Mouse (Mus musculus) adrenal gland, postnatal 14 days (tissue): Measurements from ENCODE around the gene Fgfr2. TPM values are rescaled to one million over a fixed set of nuclear protein-coding genes. Genes with fewer than 3 reads are reported as not detected.
"Not testable (repeated sequence)": the region's sequence is repeated elsewhere in the genome, so short reads cannot be mapped to it uniquely, and the experiment has no call there.

Source experiments
- DNase-seq: peaks from one replicate; pipeline ENCODE4 v3.0.0; 2021; ENCODE audit warnings: mixed read lengths
- total RNA-seq: library from RNA; stranded (reverse); gene quantifications from 2 replicates; pipeline ENCODE4 v1.2.3, GENCODE M21; 2021

The Fgfr2 gene
- total RNA-seq, 1 experiment from 2014 or later, result 227 TPM

DNA sequence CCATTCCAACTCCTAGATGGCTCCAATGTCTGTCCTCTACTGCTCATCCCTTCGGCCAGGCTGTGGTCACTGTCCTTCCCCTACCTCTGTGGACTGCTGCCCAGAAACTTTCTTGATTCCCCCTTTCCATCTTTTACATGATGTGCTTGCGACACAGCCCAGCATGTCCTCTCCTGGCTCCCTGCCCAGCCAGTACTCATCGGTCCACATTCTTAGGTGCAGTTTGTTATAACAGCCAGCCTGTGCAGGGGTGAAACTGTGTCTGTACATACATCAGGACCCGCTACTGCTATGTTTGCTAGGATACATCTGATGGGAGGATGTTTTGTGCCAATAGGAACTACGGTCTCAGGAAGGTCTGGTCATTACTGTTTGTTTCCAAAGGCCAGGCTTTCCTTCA is 2949.2 kb downstream of the Fgfr2 start:
- peak; percentile 83 for DNase-seq

DNA sequence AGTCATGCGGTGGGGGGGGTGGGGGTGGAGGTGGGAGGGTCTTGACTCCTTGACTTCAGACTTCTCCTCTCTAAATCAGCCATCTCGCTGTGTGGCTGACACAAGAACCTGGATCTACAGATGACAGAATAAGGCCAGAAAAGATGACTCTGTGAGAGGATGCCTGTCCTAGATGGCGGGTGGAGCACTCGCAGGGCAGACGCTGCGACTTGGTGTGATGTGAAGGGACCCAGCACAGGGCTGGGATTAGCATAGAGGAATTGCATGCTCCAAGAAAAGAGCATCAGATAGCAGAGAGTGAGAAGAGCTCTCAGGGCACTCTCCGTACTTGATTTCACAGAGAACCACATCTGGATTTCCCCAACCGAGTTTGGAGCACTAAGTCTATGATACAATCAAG is 2953.0 kb downstream of the Fgfr2 start:
- no peak for DNase-seq

DNA sequence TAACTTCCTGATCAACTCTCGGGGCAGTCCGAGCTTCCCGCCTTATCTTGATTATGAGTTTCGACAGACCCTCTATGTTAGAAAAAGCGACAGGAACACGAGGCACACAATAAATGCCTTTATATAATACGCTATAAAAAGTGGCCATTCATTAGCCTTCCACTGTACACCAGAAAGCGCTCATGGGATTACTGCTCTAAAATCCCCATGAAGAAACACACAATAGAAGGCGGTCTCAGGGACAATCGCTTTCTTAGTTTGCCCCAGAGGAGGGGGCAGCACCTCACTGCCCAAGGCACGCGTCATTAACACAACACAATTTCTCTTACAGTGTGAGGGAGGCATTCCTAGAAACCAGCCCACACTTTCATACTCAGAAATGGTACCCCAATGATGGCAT is 2954.9 kb downstream of the Fgfr2 start:
- no peak for DNase-seq

DNA sequence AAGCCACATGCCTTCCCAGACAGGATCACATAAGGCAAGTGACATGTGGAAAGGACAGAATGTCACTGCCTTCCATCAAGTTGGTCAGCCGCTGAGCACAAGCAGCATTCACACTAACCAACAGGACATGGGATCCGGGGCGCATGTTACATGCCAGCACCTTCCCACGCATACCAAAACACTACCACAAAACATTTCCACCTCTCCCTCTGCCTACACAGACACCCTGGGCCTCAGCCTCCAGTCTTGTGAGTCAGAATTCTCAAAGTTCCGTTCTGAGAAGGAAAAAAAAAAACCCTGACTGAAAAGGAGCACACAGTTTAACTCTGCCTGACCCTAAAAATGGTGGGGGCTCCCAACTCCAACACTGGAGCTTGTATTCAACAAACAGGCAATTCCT is 2955.9 kb downstream of the Fgfr2 start:
- no peak for DNase-seq

DNA sequence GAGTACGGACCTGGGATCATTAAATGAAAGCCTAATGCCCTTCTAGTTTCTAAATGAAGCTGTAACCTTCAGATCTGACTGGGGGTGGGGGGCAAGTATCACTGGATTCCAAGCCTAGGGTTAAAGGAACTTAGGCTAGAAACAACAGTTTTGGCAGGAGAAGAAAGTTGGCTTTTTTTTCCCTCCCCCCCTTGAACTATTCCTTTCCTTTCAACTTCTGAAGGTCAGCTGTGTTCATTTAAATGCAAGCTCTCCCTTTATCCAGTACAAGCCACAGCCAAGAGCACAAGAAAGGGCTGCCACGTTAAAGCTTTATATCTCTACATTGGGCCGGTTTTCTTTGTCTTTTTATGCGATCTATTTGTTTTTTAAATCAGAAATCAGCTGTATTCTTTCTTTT is 2957.0 kb downstream of the Fgfr2 start:
- peak; percentile 26 for DNase-seq

DNA sequence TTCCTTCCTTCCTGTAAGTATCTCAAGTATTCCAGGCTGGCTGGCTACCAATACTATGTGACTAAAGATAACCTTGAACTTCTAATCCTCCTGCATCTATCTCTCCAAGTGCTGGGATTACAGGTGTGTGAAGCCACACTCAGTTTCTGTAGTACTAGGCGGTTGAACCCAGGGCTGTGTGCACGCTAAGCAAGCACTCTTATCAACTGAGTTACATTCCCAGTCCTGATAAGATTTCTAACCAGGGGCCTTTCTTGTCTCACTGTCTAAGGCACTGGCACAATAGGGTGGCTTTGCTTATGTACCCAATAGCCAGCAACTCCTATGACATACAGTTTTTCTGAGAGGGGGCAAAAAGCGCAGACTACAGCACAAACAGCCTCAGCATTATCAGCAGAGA is 2957.7 kb downstream of the Fgfr2 start:
- DNase-seq, result no peak

DNA sequence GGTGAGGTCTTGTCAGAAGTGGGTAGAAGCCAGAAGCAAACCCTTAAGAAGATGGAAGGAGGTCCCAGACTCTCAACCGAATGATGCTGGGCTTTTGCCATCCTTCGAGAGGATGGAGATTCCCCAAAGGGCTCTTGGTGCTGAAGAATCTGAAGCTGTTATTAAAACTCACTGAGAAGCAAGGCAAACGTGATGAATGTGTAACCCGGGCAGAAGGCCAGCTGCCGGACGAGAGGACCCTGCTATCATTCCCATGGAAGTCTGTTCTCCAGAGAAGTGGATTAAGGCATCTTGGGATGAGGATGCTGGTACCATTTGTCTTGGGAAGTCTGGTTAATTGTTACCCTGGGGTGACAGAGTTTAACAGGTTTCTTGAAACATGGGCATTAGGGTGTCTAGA is 2960.4 kb downstream of the Fgfr2 start:
- peak; percentile 22 for DNase-seq

DNA sequence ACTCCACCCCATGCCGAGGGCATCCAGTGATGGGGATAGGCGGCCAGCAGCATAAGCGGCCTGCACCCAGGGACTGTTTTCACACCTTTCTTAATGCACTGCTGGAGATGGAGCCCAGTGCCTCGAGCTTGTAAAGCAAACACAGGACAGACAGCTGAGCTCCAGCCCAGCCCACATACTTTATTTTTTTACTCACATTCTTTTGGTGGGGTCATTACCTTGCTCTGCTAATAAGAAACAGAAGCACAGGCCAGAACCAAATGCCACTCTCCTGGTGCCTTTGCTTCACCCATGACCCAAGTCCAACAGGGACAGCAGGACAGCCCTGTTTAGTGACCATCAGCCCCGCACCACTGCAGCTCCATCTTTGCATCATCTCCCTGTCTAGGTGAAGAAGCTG is 2961.6 kb downstream of the Fgfr2 start:
- DNase-seq, result no peak

DNA sequence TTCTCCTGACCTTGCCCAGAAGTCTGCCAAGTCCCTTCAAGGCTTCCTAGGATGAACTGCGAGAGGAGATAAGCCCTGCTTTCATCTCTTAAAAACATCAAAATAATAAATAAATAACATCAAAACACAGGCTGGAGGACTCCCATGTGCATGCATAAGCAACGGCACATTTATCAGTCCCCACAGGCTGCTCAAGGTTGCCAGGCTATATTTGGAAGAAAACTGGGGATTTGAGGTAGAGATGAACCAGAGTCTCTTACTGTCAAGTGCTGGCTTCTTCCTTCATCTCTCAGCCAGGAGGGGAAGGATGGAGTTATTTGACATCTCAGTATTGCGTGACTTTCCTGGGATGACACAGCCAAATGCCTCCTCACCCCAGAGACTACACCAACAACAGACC is 2964.3 kb downstream of the Fgfr2 start:
- DNase-seq, result peak; percentile 53

DNA sequence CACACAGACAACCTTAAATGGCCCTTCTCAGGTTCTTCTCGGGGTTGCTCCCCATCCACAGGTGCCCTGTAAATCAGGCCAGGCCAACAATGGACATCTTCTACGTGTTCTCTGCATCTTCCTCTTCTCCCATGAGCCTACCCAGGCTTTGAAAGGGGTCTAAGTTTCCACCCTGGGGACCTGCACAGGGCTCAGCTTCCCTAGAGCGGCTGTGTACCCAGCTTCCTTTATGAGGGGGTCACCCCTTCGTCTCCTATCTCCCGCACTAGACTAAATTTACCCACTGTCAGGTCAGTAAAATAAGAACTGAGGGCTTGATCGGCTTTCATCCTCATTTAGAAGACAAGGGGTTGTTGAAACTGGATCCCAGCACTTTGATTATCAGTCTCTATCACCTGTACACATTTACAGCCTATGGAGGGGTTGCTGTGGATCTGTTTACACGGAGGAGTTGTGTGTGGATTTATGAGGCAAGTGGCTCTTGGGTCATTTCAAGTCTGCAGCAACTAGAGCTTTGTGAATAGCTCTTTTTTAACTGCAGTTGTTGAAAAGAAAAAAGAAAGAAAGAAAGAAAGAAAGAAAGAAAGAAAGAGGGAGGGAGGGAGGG is 2969.7 kb downstream of the Fgfr2 start:
- DNase-seq, result no peak

DNA sequence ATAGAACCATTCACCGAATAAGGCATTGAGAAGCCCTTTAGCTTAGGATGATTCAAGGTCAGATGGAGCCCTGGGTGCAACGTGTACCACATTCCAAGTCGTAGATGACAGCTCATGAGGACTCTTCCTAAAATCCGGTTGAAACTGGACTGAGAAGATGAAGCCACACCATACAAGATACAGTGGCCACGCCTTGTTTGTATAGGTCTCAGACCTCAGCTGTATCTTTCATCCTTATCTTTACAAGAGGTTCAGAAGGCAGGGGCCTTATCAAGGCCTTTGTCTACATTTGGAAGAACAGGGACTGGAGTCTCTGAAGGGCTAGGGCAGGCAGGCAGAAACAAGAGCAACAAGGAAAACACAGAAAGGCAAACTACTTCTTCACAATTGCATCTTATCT is 2974.2 kb downstream of the Fgfr2 start:
- no peak for DNase-seq

DNA sequence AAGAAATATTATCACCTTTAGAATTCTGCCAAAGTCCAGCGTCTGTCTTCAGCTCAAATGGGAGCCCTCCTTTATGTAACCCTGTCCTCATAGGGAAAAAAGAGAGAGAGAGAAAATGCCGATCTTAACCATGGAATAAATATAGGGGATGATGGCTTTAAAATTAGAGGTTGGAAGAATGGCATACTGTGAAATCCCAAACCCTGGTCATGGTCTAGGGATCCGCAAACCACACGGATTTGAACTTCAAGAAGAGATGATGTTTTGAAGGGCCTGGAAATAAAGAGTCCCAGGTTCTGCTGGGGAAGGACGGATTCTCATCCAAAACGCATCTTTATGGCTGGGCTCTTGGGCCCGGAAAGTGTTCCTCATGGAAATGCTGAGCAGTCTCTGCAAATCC is 2975.9 kb downstream of the Fgfr2 start:
- no peak for DNase-seq

DNA sequence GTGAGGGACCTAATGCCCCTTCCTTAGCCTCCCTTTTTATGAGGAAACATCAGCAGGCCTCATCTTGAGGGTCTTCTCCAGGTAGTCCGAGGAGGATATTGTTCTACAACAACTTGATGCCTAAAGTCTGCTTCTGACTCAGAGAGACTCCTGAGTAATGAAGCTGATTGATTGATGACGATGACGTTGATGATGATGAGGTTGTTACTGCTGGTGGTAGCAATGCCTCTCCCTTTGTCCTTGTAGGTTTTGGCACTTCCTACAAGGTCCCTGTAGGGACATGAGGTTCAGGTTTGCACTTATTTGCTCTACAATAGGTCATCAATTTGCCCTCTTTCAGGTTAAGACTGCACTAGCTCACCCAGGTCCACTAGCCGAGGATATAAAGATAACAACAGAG is 2977.9 kb downstream of the Fgfr2 start:
- peak; percentile 31 for DNase-seq

DNA sequence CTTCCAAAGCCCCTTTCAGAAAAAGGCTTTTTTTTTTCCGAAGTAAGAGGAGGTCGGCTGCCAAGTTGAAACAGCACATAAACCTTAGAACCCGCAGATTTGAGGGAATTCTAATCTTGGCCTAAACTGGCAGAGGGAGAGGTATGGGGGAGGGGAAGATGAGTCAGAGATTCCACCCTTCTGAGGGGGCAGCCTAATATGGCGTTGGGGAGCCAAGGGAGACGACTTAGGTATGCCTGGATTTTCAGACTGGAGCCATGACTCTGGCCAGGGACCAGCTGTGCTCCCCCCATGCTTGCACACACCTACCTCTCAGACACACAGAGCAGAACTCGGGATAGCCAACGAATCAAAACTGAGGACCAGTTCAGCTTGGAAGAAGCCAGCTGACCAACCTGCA is 2979.8 kb downstream of the Fgfr2 start:
- DNase-seq, result no peak

DNA sequence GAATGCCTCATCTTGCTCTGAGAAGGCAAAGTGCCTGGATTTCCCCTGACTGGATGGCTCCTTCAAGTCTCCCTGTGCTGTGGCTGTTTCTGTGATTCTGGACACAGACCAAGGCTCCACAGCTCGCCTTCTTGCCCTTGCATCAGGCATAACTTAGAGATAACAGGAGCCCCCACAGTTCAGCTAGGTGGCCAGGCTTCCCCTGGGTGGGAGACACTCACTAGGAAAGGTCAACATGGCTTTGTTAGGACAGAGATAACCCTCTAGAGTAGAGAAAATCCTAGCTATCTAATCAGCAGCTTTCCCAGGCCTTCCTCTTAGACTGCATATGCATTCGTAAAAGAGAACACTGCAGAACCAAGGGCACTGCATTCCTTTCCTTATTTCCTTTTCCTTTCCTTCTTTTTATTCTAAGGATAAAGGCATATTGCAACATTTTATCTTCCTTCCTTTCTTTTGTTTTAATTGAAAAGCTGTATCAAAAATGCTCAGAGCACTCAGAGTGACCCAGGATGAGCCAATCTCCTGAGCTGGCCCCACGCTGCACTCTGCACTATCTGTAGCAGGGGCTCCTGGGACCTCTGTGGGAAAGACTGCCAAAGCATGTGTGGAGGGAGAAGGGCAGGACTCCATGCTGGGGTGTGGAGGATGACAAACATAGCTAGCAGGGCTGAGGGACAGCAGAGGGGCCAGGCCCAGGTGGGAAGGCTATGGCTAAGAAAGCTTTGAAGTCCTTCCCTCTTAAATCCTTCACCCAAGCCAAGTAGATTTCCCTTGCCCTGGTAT is 2981.9 kb downstream of the Fgfr2 start:
- no peak for DNase-seq

DNA sequence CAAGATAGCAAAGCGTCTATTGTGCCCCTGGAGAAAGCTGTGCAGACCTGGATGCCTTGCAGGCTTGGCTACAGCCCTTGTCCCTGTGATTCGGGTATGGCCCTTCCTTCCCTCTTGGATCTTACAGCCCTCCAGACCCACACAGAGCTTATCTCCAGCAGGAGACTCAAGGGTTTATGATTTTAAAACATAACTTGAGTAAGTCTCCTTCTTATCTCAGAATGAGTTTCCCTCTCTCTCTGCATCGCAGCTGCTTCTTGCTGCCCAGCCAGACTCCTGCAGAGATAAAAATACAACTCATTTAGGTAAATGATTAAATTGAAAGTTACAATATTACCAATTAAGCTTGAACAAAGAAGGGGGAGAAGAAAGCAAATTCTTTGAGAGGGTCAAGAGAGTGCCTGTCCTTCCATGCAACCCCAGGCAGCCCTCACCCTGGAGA is 2988.2 kb downstream of the Fgfr2 start:
- DNase-seq, result no peak

DNA sequence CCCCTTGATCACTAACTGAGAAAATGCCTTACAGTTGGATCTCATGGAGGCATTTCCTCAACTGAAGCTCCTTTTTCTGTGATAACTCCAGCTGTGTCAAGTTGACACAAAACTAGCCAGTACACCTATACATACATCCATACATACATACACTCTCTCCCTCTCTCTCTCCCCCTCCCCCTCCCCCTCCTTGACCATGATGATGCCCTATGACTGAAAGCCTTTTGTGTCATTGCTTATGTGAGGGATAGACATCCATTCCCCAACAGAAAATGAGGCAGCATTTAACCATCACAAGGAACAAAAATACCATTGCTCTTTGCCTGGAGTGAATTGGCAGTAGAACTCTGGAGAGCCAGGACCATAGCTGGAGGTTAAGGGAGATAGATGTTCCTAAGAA is 2988.7 kb downstream of the Fgfr2 start:
- DNase-seq, result not testable (repeated sequence)

DNA sequence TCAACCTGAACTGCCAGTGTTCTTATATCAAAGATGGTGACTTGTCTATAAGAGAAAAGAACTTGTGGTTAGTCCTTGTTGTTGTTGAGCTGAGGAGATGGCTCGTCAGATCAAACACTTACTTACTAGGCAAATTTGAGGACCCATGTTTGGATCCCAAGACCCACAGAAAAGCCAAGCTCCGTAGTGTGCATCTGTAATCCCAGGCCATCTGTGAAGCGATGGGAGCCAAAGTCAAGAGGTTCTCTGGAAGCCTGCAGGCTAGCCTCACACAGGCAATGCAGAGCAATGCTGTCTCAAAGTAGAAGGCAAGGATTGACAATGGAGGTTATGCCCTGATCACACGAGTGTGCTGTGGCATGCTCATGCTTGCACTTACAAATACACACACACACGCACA is 2992.9 kb downstream of the Fgfr2 start:
- DNase-seq, result no peak

DNA sequence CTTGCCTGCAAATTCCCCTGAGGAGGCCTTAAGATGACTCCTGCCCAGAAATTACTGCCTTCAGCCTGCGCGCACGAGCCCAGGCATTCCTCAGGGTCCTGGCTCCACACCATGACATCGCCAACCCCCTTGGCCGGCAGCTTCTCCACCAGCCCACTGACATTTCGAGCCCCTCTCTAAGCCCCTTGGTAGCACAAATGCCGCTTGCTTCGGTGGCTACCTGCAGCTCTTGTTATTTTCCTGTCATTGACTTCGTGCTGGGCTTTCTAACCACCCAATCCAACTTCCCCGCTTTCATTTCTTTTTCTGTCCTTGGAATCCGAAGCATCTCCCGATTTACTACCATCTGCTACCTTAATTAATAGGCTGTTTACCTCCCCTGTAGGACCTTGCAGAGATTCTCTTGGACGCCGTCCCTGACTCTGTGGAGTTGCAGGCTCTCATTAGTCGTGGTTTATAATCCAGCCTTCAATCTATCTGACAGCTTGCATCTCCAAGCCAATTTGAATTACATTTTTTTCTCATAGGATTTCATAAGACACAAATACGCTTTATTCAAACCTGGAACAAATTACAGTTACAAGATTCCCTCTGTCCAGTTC is 2993.7 kb downstream of the Fgfr2 start:
- no peak for DNase-seq

DNA sequence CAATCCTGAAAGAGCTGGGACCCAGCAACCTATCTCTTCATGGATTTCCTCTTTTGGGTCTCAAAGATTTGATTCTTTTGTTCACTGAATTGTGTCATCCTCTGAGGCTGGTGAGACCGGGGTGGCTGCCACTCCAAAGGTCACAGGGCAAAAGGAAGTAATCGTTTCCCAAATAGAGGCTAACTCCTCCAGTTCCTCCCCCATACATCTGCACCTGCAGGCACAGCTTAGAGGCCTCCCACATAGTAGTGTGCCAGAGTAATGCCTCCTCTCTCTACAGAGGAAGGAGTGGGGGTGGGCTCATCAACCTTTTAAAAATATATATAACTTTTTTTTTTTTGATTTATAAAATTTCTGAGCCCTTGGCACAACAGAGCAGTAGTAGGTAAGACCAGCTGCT is 3001.6 kb downstream of the Fgfr2 start:
- DNase-seq, result no peak

DNA sequence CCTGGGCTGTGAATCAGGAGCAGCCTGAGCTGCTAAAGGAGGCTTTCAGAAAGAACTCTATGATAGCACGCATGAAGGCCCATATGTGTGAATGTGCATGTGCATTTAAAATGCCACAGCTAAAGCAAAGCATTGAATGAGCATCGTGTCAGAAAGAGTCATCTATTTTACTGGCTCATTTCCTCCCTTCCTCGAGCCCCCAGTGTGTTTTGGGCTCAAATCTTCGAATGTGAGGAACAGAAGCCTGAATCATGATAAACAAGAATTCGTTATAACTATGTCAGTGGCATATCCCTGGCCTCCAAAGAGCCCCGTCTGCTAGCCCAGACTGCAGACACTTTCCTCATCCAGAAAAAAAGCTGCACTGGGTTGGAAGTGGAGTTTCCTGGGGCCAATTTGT is 3003.7 kb downstream of the Fgfr2 start:
- DNase-seq, result no peak

DNA sequence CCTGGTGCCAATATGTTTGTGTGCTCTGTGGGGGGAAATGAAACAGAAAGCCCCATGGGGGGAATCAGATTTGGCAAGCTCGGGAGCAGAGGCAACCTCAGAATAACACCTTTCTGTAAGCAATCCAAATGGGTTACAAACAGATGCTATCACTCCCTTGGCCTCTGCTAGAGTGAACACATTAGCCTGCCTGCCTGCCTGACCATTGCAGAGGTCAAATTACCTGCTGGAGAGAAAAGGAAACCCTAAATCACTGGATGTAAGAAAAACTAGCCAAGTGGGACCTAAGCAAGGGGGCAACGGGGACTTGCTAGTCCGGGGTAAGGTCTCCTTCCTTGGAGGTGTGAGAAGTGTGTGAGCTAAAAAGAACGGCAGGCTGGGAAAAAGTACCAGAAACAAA is 3004.4 kb downstream of the Fgfr2 start:
- DNase-seq, result no peak

DNA sequence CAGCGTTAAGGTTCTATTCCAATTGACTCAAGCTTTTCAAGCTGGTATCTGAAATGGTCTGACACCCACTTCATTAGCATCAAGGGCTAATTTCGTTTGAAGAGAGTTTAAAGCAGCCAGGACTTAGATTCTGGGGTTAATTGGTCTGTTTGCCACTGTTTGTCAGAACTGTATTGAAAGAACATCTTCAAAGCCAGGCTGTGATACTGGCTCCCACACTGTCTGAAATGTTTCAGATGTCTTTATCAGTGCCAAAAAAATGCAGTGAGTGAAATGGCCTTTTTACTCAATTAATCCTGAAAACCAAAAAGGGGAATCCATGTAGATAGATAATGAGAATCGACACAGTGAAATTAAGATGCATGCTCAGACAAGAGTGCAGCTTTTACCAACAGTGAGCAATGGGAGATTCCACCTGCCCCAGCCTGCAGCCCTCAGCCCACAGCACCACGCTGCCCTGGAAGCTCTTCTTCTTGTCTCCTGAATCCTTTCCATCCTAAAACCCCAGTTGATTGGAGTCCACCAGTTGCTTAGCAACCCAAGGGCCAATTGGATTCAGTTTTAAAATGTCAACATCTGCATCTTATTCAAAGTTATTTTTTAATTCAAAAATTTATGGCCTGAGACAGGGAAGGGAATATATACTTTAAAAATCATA is 3005.6 kb downstream of the Fgfr2 start:
- no peak for DNase-seq
